Mouse (Mus musculus) left cerebral cortex, adult 2 months (tissue): ENCODE results near the gene Prkar1b. TPM values are rescaled to one million over a fixed set of nuclear protein-coding genes. Genes with fewer than 3 reads are reported as not detected.
A peak's percentile ranks its signal among the peaks of the same experiment; 100 is the strongest.

Source experiments
- DNase-seq, 2 experiments: peaks; one replicate each; pipeline ENCODE4 v3.0.0; 2021 to 2022; ENCODE audit warnings: low spot score in 2 of 2, mixed read lengths in 1 of 2; ENCODE audit errors: extremely low spot score in 1 of 2
- H3K27ac ChIP-seq: fragments of 200-600 bp; 2 replicates; pipeline ENCODE4 v1.8.1; 2022
- H3K4me3 ChIP-seq: fragments of 200-600 bp; 2 replicates; pipeline ENCODE4 v1.8.1; 2022
- CTCF ChIP-seq: fragments of 200-600 bp; IDR thresholded peaks from 2 replicates; pipeline ENCODE4 v1.8.1; 2022; ENCODE audit warnings: antibody characterized with exemption, mild to moderate bottlenecking, moderate library complexity
- intact Hi-C: fragments of 180-260 bp; cut with DNase I; formaldehyde crosslinking; loops from one replicate; pipeline ENCODE4 v1.15.1; 2025
- total RNA-seq, 2 experiments: library from RNA; stranded (reverse); gene quantifications; 2 replicates each; pipeline ENCODE4 v1.2.3; 2021

Gene Prkar1b
- total RNA-seq, 2 experiments from 2014 or later = 767 to 781 TPM

DNA sequence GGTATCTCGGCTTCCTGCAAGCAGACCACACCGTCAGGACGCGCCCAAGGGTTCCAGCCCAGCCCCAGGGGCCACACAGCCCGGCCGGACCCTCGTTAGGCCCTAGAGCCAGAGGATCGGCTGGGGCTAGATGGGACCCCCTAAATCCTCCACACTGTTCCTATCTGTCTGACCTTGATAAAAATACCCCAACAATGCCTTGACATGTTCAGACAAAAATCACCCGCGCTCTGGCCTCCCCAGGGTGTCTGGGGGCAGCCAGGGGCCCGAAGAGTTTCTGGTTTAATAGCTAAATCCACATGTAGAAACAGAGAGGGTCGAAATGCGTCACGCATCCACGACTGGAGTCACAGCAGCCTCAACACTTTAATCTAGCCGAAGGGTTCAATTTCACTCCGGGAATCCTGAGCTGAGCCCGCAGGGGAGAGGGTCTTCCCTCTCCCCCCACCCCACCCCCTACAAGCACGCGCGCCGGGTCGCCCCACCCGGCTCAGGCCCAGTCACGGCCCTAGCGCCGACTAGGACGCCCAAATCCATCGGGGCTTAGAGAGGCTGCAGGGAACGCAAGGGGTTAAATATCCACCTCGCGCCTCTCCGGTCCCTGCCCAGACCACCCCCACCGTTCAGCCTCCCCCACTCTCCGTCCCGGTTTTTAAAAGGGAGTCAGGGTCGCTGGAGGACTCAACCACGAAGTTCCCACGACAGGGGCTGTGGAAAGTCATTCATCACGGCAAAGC, 156.3 kb downstream of the Prkar1b start:
- TF ChIP-seq CTCF = no peak
- DNase-seq = no peak
- peak overlapping the region; percentile 98 for H3K27ac ChIP-seq
- H3K4me3 ChIP-seq = peak overlapping the region; percentile 94
- intact Hi-C loops = loop anchor here (2.0 kb wide), 1 partner anchor 93 kb away; no protein-coding TSS in a partner anchor

DNA sequence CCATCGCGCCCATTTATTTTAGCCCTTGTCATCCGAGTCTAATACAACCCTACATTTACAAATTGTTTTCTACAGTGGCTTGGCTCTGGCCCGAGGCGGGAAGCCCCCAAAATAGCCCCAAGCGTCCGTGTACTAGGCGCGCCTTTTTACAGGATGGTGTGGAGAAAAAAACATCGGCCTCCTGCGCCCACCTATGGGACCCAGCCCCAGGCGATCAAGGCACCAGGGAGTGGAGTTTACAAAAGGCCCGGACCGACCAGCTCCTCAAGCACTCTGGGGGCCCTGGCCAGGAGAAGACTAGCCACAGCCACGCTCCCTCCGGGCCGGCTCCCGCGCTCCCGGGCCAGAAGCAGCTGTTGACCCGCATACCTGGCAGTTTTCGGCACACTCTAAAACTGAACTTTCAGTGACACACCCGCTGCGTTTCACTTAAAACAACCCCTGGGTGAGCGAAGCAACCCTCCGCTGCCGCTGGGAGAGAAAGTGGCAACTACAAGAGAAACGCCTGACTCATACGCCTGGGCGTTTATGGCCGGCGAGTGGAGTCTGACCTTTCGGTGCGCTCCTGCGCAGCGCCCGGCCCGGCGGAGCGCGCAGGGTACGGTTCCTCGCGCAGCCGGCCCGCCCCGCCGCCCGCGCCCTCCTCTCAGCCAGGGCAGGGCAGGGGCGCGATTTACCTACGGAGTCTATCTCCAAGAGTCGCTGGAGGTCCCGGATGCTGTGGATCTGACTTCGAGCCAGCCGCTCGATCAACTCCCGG, 157.0 kb downstream of the Prkar1b start:
- intact Hi-C loops = no loop called here
- H3K27ac ChIP-seq = peak overlapping the region; percentile 98
- no peak for DNase-seq
- TF ChIP-seq CTCF = no peak
- peak overlapping the region; percentile 94 for H3K4me3 ChIP-seq

DNA sequence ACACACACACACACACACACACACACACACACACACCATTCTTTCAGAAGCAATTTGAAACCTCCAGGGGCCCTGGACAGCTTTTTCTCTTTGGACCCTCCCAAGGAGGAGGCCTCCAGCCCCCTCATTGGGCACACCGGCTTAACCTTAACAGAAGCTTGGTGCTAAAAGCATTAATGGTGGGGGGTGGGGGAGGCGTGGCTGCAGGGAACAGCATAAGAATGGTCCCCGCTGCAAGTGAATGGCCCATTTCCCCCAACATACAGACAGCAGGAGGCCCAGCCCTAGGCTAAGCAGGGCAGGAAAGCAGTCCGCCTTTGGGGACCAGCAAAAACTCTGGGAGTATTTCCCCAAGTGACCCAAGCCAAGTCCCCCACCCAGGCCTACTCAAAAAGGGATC, 158.1 kb downstream of the Prkar1b start:
- no peak for DNase-seq
- intact Hi-C loops = no loop called here
- H3K27ac ChIP-seq = no peak overlapping the region
- TF ChIP-seq CTCF = no peak
- H3K4me3 ChIP-seq = no peak overlapping the region

DNA sequence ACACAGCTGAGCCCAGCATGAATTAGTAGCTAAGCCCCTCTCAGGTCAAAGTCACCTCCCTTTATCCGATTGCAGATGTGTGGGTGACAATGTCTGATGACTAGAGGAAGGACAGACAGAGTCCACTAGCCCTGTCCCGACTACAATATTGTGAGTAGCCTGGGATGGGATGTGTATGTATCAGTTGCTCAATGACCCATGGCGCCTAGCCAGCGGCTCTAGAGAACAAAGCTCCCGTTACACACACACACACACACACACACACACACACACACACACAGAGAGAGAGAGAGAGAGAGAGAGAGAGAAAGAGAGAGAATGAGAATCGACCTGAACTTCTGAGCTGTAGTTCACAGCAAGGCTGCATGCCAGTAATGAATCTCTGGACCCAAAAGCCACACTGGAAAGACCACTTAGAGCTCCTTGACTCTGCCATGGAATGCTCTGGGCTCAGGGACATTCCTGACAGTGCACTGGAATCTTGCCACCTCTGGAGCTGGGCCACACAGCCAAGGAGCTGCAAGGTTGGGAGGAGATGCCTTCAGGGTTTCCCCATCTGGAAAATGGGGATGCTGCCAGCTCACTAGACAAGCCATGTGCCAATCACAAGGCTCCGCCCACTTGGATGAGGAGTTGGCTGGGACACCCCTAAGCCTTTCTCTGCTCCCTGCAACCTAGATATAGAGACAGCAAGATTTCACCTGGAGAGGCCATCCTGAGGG, 159.0 kb downstream of the Prkar1b start:
- Histone ChIP-seq H3K27ac (no peak overlapping the region), H3K4me3 (no peak overlapping the region)
- TF ChIP-seq CTCF = no peak
- intact Hi-C loops = no loop called here
- DNase-seq = no peak

DNA sequence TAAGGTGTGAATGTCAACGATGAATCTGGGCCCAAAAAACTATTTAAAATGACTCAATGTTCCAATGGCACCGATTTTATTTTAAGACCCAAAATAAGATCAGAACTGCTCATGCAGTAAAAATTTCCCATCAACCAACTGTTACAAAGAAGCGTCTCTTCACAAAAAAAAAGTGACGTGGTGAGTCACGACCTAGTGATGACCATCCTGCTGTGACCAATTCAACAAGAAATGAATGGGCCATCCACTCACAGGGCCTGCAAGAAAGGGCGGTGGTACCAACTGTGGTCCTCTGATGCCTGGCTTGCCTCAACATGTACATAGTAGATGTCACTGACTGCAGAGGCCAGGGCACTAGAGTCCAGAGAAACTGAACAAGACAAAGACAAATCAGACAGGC, 160.2 kb downstream of the Prkar1b start:
- Histone ChIP-seq H3K27ac (no peak overlapping the region), H3K4me3 (no peak overlapping the region)
- no peak for DNase-seq
- TF ChIP-seq CTCF = no peak
- intact Hi-C loops = no loop called here

DNA sequence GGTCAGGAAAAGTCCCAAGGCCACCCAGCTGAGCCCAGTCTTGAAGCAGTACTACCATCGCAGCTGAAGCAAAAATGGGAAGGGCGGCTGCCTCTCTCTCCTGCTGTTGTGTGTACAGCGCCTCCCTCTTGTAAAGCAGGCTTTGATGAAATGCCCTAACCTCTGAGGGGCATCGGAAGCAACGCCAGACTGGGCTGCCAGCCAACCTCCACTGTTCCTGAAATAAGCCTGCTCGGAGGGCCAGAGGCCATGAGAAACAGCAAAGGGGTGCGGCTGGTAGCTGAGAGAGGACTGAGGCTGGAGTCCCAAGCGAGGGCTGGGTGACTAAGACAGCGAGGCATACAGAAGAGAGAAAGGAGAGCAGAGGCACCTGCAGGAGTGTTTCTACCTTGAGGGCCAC, 161.0 kb downstream of the Prkar1b start:
- intact Hi-C loops = no loop called here
- no peak overlapping the region for H3K4me3 ChIP-seq
- no peak for DNase-seq
- TF ChIP-seq CTCF = no peak; the same call in 1 of the 2 replicates
- H3K27ac ChIP-seq = no peak overlapping the region

DNA sequence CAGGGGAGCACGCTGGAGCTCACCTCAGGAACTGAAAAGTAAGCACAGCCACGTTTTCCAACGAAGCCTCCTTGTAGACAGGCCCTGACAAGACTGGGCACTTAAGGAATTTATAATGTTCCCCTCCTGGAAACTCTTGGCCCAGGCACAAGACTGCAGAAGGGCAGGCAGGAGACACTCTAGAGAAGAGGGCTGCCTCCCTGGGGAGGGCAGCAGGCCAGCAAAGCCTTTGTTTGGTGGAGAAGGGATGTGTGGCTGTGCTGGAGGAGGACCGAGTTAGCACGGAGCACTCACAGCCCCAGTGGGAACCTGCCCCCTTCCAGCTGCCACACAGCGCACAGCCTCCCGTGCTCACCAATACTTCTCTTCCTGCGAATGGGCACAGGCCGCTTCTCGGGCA, 161.8 kb downstream of the Prkar1b start:
- Histone ChIP-seq H3K4me3 (no peak overlapping the region), H3K27ac (no peak overlapping the region)
- TF ChIP-seq CTCF = no peak
- no peak for DNase-seq
- intact Hi-C loops = no loop called here

DNA sequence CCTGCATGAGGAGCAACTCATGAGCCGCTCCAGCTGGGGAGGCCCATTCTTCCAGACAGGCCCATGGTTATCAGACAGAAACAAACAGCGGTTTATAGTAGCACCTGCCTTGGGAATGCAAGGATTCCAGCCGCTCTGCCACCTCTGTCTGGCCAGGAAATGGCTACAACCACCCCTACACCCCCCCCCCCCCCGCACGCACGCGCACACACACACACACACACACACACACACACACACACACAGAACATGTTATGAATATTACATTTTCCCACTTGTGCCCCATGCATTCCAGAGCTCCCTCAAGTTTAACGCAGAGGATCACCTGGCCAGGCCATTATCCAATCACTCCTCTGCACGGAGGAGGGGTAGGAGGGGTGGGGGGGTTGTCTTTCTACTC, 167.9 kb downstream of the Prkar1b start:
- no peak overlapping the region for H3K27ac ChIP-seq
- TF ChIP-seq CTCF = no peak
- intact Hi-C loops = no loop called here
- H3K4me3 ChIP-seq = no peak overlapping the region
- DNase-seq = no peak

DNA sequence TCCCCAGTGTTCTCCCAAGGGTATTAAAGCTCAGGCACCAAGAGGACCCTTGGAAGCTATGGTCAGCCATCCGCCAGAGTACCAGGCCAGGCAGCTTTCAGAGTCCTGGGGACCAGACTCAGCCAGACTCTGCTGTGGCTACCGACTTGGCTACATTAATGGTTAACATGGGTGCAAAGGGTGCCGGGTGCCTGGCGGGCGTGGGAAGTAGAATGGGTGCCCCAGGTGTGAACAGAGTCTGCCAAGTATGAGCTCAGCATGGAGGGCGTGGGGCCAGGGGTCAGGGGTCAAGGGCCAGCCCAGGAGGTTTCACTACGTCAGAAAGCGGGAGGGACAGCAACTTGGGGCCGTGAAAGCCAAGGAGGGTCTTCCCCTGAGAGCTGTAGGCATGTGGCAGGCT, 169.2 kb downstream of the Prkar1b start:
- intact Hi-C loops = no loop called here
- no peak for TF ChIP-seq CTCF
- no peak for DNase-seq
- H3K4me3 ChIP-seq = no peak overlapping the region
- no peak overlapping the region for H3K27ac ChIP-seq

DNA sequence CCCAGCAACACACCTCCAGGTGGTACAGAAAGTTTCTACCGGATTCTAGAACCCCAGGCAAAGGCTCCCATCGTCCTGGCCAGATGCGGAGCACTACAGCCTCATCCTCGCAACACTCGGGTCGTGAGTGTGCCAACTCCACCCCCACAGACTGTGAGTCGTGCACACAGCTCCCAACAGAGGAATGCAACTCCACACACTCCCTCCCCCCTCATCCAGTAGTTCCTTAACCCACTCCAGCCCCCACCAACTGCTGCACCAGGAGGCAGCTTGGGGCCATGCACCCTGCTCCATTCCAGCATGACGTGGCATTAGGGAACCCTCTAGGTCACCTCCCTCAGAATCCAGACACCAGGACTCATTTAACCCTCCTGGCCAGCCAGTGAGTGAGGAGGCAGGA, 170.0 kb downstream of the Prkar1b start:
- no peak overlapping the region for H3K4me3 ChIP-seq
- no peak for DNase-seq
- intact Hi-C loops = loop anchor here (5.0 kb wide), 1 partner anchor 78 kb away; no protein-coding TSS in a partner anchor
- no peak overlapping the region for H3K27ac ChIP-seq
- no peak for TF ChIP-seq CTCF

DNA sequence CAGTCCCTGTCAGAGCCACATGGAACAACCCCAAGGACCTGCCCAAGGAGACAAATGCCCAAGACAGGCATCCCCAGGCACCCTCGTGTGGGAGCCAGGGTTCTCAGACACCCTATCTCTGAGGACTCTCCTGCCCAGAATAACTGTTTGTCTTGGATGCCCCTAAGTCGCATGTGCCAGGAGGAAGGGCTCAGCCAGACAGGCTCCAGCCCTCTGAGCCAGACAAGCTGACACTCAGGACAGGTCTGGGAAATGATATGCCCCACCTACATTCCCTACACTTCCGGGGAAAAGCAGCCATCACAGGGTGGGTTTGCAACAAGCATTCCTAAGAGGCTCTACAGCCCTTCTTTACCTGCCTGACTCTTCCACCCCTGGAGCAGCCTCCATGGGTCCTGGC, 172.0 kb downstream of the Prkar1b start:
- H3K4me3 ChIP-seq = no peak overlapping the region
- H3K27ac ChIP-seq = no peak overlapping the region
- no peak for DNase-seq
- intact Hi-C loops = loop anchor here (5.0 kb wide), 1 partner anchor 75 kb away; no protein-coding TSS in a partner anchor
- no peak for TF ChIP-seq CTCF
